ENCODE assay signal across 25 mouse cellular contexts in genomic region chr2:113076396-113076795, GRCm38 (mm10).
"Had no signal": no experiment of that assay in that cellular context is flagged by ENCODE, and none has a peak within 500 bp of the region (broad histone marks: within the 10 kb centered on the region; RNA-seq: fewer than 3 reads in every experiment).

No protein-coding gene starts in this region.

- H3K9me3 ChIP-seq: heart, embryonic 10.5 days; heart, embryonic 12.5 days; hindbrain, embryonic 10.5 days; hindbrain, embryonic 12.5 days; intestine, embryonic 15.5 days; limb, embryonic 10.5 days; limb, embryonic 12.5 days; liver, embryonic 13.5 days; liver, embryonic 15.5 days had no signal

- H3K4me1 ChIP-seq: heart, embryonic 10.5 days; heart, embryonic 12.5 days; hindbrain, embryonic 10.5 days; hindbrain, embryonic 12.5 days; intestine, embryonic 15.5 days; limb, embryonic 10.5 days; limb, embryonic 12.5 days; liver, embryonic 13.5 days; liver, embryonic 15.5 days had no signal

- H3K9ac ChIP-seq: heart, embryonic 12.5 days; hindbrain, embryonic 12.5 days; hindbrain, embryonic 14.5 days; intestine, embryonic 15.5 days; limb, embryonic 12.5 days; liver, embryonic 13.5 days; liver, embryonic 15.5 days had no signal

- H3K4me2 ChIP-seq: heart, embryonic 12.5 days; hindbrain, embryonic 12.5 days; hindbrain, embryonic 14.5 days; intestine, embryonic 15.5 days; limb, embryonic 12.5 days; liver, embryonic 11.5 days; liver, embryonic 13.5 days; liver, embryonic 15.5 days had no signal

- DNase-seq: gastrocnemius, adult 2 months; gastrocnemius, postnatal 10 days; gastrocnemius, postnatal 25 days; heart, adult 18-20 months; heart, postnatal 10 days; heart, postnatal 4 days; kidney, adult 8-10 months; kidney, postnatal 25 days; liver; liver, embryonic 13.5 days had no signal

- H3K27me3 ChIP-seq: heart, embryonic 12.5 days; hindbrain, embryonic 12.5 days; intestine, embryonic 15.5 days; limb, embryonic 12.5 days; liver, embryonic 13.5 days; liver, embryonic 15.5 days had no signal

- H3K36me3 ChIP-seq: heart, embryonic 10.5 days; heart, embryonic 12.5 days; hindbrain, embryonic 10.5 days; hindbrain, embryonic 12.5 days; intestine, embryonic 15.5 days; limb, embryonic 10.5 days; limb, embryonic 12.5 days; liver, embryonic 13.5 days; liver, embryonic 15.5 days had no signal

- H3K27ac ChIP-seq: gastrocnemius, adult 2 months; heart, embryonic 10.5 days; hindbrain, embryonic 10.5 days; hindbrain, embryonic 12.5 days; hindbrain, embryonic 14.5 days; intestine, embryonic 15.5 days; layer of hippocampus, adult 2 months; left cerebral cortex, adult 2 months; limb, embryonic 10.5 days; limb, embryonic 12.5 days; liver, embryonic 13.5 days; liver, embryonic 15.5 days had no signal

- ATAC-seq: hindbrain, embryonic 16.5 days; inflammation-experienced regulatory T-cells, adult 6 months; intestine, embryonic 15.5 days; intestine, postnatal 0 days had no signal

- H3K4me3 ChIP-seq: gastrocnemius, adult 2 months; heart, embryonic 10.5 days; heart, embryonic 12.5 days; hindbrain, embryonic 10.5 days; hindbrain, embryonic 12.5 days; intestine, embryonic 15.5 days; layer of hippocampus, adult 2 months; left cerebral cortex, adult 2 months; limb, embryonic 10.5 days; limb, embryonic 12.5 days; liver, embryonic 13.5 days; liver, embryonic 15.5 days had no signal
